Mouse (Mus musculus) ES-Bruce4 (cell line): ENCODE results near the gene Antxrl. TPM values are rescaled to one million over a fixed set of nuclear protein-coding genes. Genes with fewer than 3 reads are reported as not detected.

Experiments used
- H3K27ac ChIP-seq: 2 replicates; pipeline ENCODE4 v1.5.1; 2012; ENCODE audit warnings: low read length, inconsistent platforms; ENCODE audit not compliant: insufficient read depth
- H3K27me3 ChIP-seq: 2 replicates; pipeline ENCODE4 v1.6.1; 2012; ENCODE audit warnings: mild to moderate bottlenecking, low read length, inconsistent platforms; ENCODE audit not compliant: control insufficient read depth, poor library complexity, insufficient read depth, severe bottlenecking
- H3K36me3 ChIP-seq: 2 replicates; pipeline ENCODE4 v1.6.1; 2012; ENCODE audit warnings: inconsistent platforms, mild to moderate bottlenecking, low read length, moderate library complexity; ENCODE audit not compliant: control insufficient read depth, poor library complexity, insufficient read depth, severe bottlenecking
- H3K4me1 ChIP-seq: one replicate; pipeline ENCODE4 v1.8.1; 2011; ENCODE audit warnings: low read length; ENCODE audit not compliant: control insufficient read depth, insufficient read depth
- H3K4me3 ChIP-seq: 2 replicates; pipeline ENCODE4 v1.5.1; 2011; ENCODE audit warnings: low read depth, mild to moderate bottlenecking, low read length
- H3K9ac ChIP-seq: 2 replicates; pipeline ENCODE4 v1.6.1; 2012; ENCODE audit warnings: low read depth, mild to moderate bottlenecking, inconsistent platforms; ENCODE audit not compliant: poor library complexity, severe bottlenecking
- H3K9me3 ChIP-seq: replicated peaks from 2 replicates; pipeline ENCODE4 v1.6.1; 2012; ENCODE audit warnings: mild to moderate bottlenecking, low read length, inconsistent platforms; ENCODE audit not compliant: control insufficient read depth, poor library complexity, insufficient read depth, severe bottlenecking
- CTCF ChIP-seq: IDR thresholded peaks from one replicate; pipeline ENCODE4 v1.8.1; 2011; ENCODE audit warnings: low read depth, low read length
- EP300 ChIP-seq: IDR thresholded peaks from 2 replicates; pipeline ENCODE4 v1.6.1; 2011; ENCODE audit warnings: low read depth, low read length; ENCODE audit not compliant: insufficient read depth
- POLR2A ChIP-seq: IDR thresholded peaks from one replicate; pipeline ENCODE4 v1.8.1; 2011; ENCODE audit warnings: low read length; ENCODE audit not compliant: insufficient read depth
- polyA plus RNA-seq: library from polyadenylated mRNA; stranded (reverse); fragments of >200 nt; gene quantifications from 2 replicates; pipeline ENCODE4 v1.2.4, GENCODE M21; 2011; ENCODE audit warnings: low read depth; ENCODE audit not compliant: missing spikeins, insufficient read depth, insufficient read length

Gene Antxrl
- not detected in 2 replicates for polyA plus RNA-seq

GRCm38 (mm10) chr14:34052516-34052915, at the start of gene Antxrl:
Antxrl (plus strand) TSS chr14:34052707.
- Histone ChIP-seq H3K9ac (no peak within 1 kb of the TSS), H3K27me3 (no peaks in the 10 kb centered on the region), H3K36me3 (no peaks in the 10 kb centered on the region), H3K4me1 (no peaks in the 10 kb centered on the region), H3K27ac (no peak within 1 kb of the TSS), H3K9me3 (no peaks in the 10 kb centered on the region), H3K4me3 (no peak within 1 kb of the TSS)
- TF ChIP-seq EP300, result no peak
- no peak for TF ChIP-seq POLR2A
- TF ChIP-seq CTCF, result no peak

DNA sequence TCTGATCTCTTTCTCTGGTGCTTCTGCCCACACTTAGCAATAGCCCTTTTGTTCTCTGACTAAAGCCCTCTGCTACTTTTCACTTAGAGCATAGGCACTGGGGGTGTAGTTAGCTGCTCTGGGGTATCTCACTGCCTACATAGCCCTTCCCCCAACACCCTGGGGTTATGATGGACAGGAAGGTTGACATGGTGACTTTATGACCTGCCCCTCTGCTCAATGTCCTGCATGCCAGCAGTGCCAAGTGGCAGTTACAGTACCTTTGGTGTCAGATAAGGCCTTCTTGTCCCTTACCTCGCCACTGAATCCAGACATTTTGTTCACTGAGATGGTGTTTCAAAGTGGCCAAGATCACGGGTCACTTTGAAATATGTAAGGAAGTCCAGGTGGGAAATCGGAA, 37.4 kb upstream of the Antxrl start, which contains the start of gene Gm30083:
Gm30083 (minus strand) TSS at position 120 of the 400 bp plus-strand sequence.
- H3K36me3 ChIP-seq, result no peaks in the 10 kb centered on the region
- H3K27me3 ChIP-seq, result no peaks in the 10 kb centered on the region
- TF ChIP-seq POLR2A (no peak), CTCF (no peak), EP300 (no peak)
- no peaks in the 10 kb centered on the region for H3K9me3 ChIP-seq
- no peak within 1 kb of the TSS for H3K4me3 ChIP-seq
- H3K9ac ChIP-seq, result no peak within 1 kb of the TSS
- H3K27ac ChIP-seq, result no peak within 1 kb of the TSS
- H3K4me1 ChIP-seq, result no peaks in the 10 kb centered on the region

DNA sequence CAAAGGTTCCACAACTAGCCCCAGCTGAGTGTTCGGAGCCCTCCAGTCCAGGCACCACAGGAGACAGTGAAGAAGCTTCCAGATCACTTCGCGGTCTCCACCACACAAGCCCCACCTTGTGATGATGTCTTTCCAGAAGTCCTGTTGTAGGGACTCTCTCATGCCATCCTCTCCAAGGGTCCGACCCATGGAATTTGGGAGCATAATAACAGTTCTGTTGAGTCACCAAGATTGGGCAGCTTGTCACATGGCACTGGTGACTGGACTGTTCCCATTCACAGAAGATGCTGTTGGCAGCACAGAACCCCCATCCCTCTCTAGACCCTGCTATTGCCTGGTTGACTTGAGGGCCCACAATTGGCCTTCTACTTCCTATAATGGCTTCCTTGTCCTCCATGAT, 36.1 kb upstream of the Antxrl start, which contains the start of gene Gm5460:
Gm5460 (plus strand) TSS at position 378 of the 400 bp plus-strand sequence.
- H3K9ac ChIP-seq, result no peak within 1 kb of the TSS
- TF ChIP-seq CTCF (no peak), POLR2A (no peak), EP300 (no peak)
- H3K27me3 ChIP-seq, result no peaks in the 10 kb centered on the region

DNA sequence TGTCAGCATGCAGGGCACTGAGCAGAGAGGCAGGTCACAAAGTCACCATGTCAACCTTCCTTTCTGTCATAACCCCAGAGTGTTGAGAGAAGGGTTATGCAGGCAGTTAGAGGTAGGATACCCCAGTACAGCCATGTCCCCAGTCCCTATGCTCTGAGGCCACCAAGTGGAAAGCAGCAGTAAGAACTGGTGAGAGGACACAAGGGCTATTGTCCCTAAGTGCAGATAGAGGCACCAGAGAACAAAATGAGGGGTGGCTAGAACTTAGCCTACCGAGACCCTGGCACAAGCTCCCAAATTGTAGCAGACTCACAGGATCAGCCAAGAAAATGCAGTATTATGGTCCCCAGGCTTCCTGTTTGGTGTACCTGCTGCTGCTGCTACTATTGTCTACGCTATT, 35.6 kb upstream of the Antxrl start:
- H3K4me1 ChIP-seq, result no peaks in the 10 kb centered on the region
- H3K27me3 ChIP-seq, result no peaks in the 10 kb centered on the region
- TF ChIP-seq POLR2A (no peak), CTCF (no peak), EP300 (no peak)
- no peak overlapping the region for H3K9ac ChIP-seq
- no peaks in the 10 kb centered on the region for H3K9me3 ChIP-seq
- no peak overlapping the region for H3K27ac ChIP-seq
- no peak overlapping the region for H3K4me3 ChIP-seq
- no peaks in the 10 kb centered on the region for H3K36me3 ChIP-seq

More for the DNA sequence above, 36.1 kb upstream of the Antxrl start, which contains the start of gene Gm5460:
- H3K36me3 ChIP-seq, result no peaks in the 10 kb centered on the region
- H3K9me3 ChIP-seq, result no peaks in the 10 kb centered on the region
- no peaks in the 10 kb centered on the region for H3K4me1 ChIP-seq
- no peak within 1 kb of the TSS for H3K4me3 ChIP-seq
- H3K27ac ChIP-seq, result no peak within 1 kb of the TSS

DNA sequence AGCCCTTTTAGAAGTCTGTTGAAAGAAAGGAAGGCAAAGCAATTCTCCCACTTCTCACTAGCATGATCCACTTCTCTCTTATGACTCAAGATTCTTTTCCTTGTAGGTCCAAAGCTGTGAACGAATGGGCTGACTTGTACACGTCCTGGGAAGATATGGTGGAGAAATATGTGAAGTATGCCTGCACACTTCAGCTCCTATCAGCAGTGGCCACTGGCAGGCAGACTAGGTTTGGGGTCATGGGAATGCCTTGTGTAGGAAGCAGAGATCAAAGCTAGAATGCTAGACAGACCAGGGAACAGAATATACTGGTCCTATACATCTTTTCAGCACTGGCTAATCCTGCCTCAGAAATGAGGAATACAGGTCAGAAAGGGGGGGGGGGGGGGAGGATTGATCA, 25.8 kb upstream of the Antxrl start:
- no peak overlapping the region for H3K27ac ChIP-seq
- no peak for TF ChIP-seq CTCF
- H3K27me3 ChIP-seq, result no peaks in the 10 kb centered on the region
- H3K4me1 ChIP-seq, result no peaks in the 10 kb centered on the region
- H3K9me3 ChIP-seq, result peaks cover 4% of the 10 kb centered on the region; the same call in 1 of the 2 replicates
- no peak overlapping the region for H3K9ac ChIP-seq
- no peak overlapping the region for H3K4me3 ChIP-seq
- H3K36me3 ChIP-seq, result no peaks in the 10 kb centered on the region

DNA sequence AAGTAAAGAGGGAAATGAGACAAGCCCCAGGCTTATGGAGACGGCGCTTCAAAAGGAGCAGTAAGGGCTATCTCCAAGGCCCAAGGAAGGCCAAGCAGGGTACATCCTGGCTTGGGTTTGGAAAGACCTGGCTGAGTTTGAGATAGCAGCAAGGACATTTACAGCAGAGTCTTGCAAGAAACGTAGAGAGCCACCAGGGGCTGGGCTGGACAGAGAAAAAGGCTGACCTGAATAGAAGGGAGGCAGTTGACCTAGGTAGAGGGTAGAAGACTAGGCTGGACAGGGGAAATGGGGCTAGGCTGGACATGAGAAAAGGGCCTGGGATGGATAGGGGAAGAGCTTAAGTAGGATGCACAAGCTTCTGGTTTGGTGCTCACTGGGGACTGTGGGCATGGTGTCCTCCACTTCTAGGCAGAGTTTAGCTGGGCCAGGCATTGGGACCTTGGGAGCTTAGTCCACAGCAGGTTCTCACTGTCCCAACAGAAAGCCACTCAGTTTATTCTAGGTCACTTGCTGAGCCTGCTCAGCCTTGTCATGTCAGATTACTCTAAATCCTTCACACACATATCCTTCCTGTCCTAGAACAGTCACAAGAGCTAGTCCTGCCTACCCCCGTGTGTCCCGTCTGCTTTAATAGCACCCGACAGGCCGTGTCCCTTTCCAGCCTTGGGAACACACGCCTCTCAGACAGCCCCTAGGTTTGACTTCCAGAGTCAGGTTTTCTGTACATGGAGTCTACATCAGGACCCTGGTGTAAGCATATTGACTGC, 18.5 kb upstream of the Antxrl start:
- Histone ChIP-seq H3K36me3 (no peaks in the 10 kb centered on the region), H3K4me1 (no peaks in the 10 kb centered on the region), H3K4me3 (no peak overlapping the region), H3K9me3 (no peaks in the 10 kb centered on the region), H3K27ac (no peak overlapping the region), H3K27me3 (no peaks in the 10 kb centered on the region), H3K9ac (no peak overlapping the region)
- TF ChIP-seq POLR2A, result no peak
- TF ChIP-seq CTCF, result no peak
- TF ChIP-seq EP300, result no peak
